Mouse (Mus musculus) lung, adult 2 months (tissue): ENCODE data around the gene Tek.

Experiments
- CTCF ChIP-seq: fragments of 200-500 bp; IDR thresholded peaks from 2 replicates; pipeline ENCODE4 v1.5.1; 2011; ENCODE audit warnings: mild to moderate bottlenecking, low read length, control low read depth; ENCODE audit not compliant: insufficient read depth
- POLR2A ChIP-seq: fragments of 200-500 bp; IDR thresholded peaks from 2 replicates; pipeline ENCODE4 v1.6.1; 2011; ENCODE audit warnings: low read depth, mild to moderate bottlenecking, control low read depth, low read length, borderline replicate concordance; ENCODE audit errors: extremely low read depth

DNA sequence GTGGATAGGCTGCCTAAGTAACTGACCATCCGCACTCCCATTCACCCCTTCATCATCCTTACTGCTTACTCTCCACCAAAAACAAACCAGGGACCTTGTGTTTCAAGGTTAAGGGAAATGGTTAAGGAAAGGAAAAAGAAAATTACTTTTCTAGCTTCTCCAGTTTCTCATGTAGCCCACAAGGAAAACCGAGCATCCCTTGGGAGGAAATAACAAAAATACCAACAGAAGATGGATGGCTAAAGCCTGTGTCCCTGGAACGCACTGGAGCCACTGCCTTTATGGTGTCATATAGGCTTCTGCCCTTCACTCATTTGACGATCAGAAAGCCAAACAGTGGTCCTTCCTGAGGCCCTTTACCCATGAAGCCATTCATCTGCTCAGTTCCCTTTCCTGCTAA lies 27.7 kb upstream of the Tek start:
- TF ChIP-seq CTCF (no peak), POLR2A (no peak)
